Mouse (Mus musculus): ENCODE measurements around the gene Atp7a. TPM values are rescaled to one million over a fixed set of nuclear protein-coding genes. Genes with fewer than 3 reads are reported as not detected.
A peak's percentile ranks its signal among the peaks of the same experiment; 100 is the strongest.
"Not testable (repeated sequence)": the region's sequence is repeated elsewhere in the genome, so short reads cannot be mapped to it uniquely, and the experiment has no call there.

The Atp7a gene
- 15.0 and 16.3 TPM in 2 replicates for polyA plus RNA-seq (2015; fragmentation: Nextera tagmentation; extraction: Ambion mirVana)

GRCm38 (mm10) chrX:106026418-106027342, at the start of gene Atp7a:
Atp7a (plus strand) TSS chrX:106027276.
- Histone ChIP-seq H3K27me3 (replicated peaks) (no peaks in the 10 kb centered on the region), H3K36me3 (replicated peaks) (no peaks in the 10 kb centered on the region), H3K27ac (peak within 1 kb of the TSS; percentile 76), H3K4me1 (peaks cover 6% of the 10 kb centered on the region), H3K9me3 (no peaks in the 10 kb centered on the region), H3K4me2 (peak within 1 kb of the TSS; percentile 56), H3K9ac (peak within 1 kb of the TSS; percentile 49), H3K4me3 (peak within 1 kb of the TSS; percentile 51)
- peak; percentile 99 for ATAC-seq (replicated peaks)
- 17% methylated on average over 36 of the region's 36 CpGs for WGBS

- Histone ChIP-seq H3K27me3 (replicated peaks) (no peaks in the 10 kb centered on the region), H3K9ac (no peak overlapping the region), H3K4me1 (no peaks in the 10 kb centered on the region), H3K36me3 (replicated peaks) (no peaks in the 10 kb centered on the region), H3K4me2 (no peak overlapping the region), H3K27ac (no peak overlapping the region), H3K4me3 (no peak overlapping the region), H3K9me3 (no peaks in the 10 kb centered on the region)
- 88% methylated on average over 1 of the region's 1 CpGs for WGBS
- ATAC-seq (replicated peaks), result no peak
Measured at GRCm38 (mm10) chrX:106001605-106002004, 25.5 kb upstream of the Atp7a start.

GRCm38 (mm10) chrX:106010762-106011161, 16.3 kb upstream of the Atp7a start:
- WGBS, result 10% methylated on average over 3 of the region's 3 CpGs
- no peak for ATAC-seq (replicated peaks)

GRCm38 (mm10) chrX:106011465-106012159, 15.5 kb upstream of the Atp7a start, which contains the start of gene Magt1:
Magt1 (minus strand) TSS chrX:106011906.
- peak within 1 kb of the TSS; percentile 62 for H3K4me2 ChIP-seq
- no peaks in the 10 kb centered on the region for H3K4me1 ChIP-seq
- WGBS, result 18% methylated on average over 45 of the region's 45 CpGs
- peak; percentile 92 for ATAC-seq (replicated peaks)
- peak within 1 kb of the TSS; percentile 64 for H3K4me3 ChIP-seq
- peak within 1 kb of the TSS; percentile 35 for H3K9ac ChIP-seq
- peak within 1 kb of the TSS; percentile 82 for H3K27ac ChIP-seq
- no peaks in the 10 kb centered on the region for H3K36me3 ChIP-seq (replicated peaks)
- no peaks in the 10 kb centered on the region for H3K9me3 ChIP-seq
- H3K27me3 ChIP-seq (replicated peaks), result no peaks in the 10 kb centered on the region

More at GRCm38 (mm10) chrX:106010762-106011161, 16.3 kb upstream of the Atp7a start:
- peak overlapping the region; percentile 64 for H3K4me3 ChIP-seq
- H3K9me3 ChIP-seq, result no peaks in the 10 kb centered on the region
- peak overlapping the region; percentile 62 for H3K4me2 ChIP-seq
- H3K36me3 ChIP-seq (replicated peaks), result no peaks in the 10 kb centered on the region
- H3K27me3 ChIP-seq (replicated peaks), result no peaks in the 10 kb centered on the region
- no peak overlapping the region for H3K27ac ChIP-seq
- H3K9ac ChIP-seq, result no peak overlapping the region
- H3K4me1 ChIP-seq, result no peaks in the 10 kb centered on the region

GRCm38 (mm10) chrX:106012559-106012958, 14.5 kb upstream of the Atp7a start:
- peak overlapping the region; percentile 35 for H3K4me3 ChIP-seq
- no peaks in the 10 kb centered on the region for H3K27me3 ChIP-seq (replicated peaks)
- peak overlapping the region; percentile 32; the same call in 1 of the 2 replicates for H3K9ac ChIP-seq
- H3K36me3 ChIP-seq (replicated peaks), result no peaks in the 10 kb centered on the region
- H3K4me2 ChIP-seq, result peak overlapping the region; percentile 55
- H3K4me1 ChIP-seq, result peaks cover 4% of the 10 kb centered on the region
- peak overlapping the region; percentile 82 for H3K27ac ChIP-seq
- 74% methylated on average over 3 of the region's 3 CpGs for WGBS
- no peak for ATAC-seq (replicated peaks)
- no peaks in the 10 kb centered on the region for H3K9me3 ChIP-seq

- Histone ChIP-seq H3K27me3 (replicated peaks) (no peaks in the 10 kb centered on the region), H3K27ac (no peak overlapping the region), H3K9ac (no peak overlapping the region), H3K4me3 (no peak overlapping the region), H3K4me1 (peaks cover 4% of the 10 kb centered on the region), H3K4me2 (no peak overlapping the region), H3K9me3 (no peaks in the 10 kb centered on the region), H3K36me3 (replicated peaks) (no peaks in the 10 kb centered on the region)
- WGBS, result 27% methylated on average over 2 of the region's 2 CpGs
- ATAC-seq (replicated peaks), result no peak
Measured at GRCm38 (mm10) chrX:106013217-106013616, 13.9 kb upstream of the Atp7a start.

GRCm38 (mm10) chrX:106014741-106015377, 12.2 kb upstream of the Atp7a start:
- not testable (repeated sequence) for H3K4me3 ChIP-seq; H3K27me3 ChIP-seq (replicated peaks); H3K4me1 ChIP-seq; H3K36me3 ChIP-seq (replicated peaks); H3K9me3 ChIP-seq; ATAC-seq (replicated peaks); H3K9ac ChIP-seq; H3K27ac ChIP-seq
- H3K4me2 ChIP-seq, result peak overlapping the region; percentile 24; the same call in 1 of the 2 replicates
- 72% methylated on average over 2 of the region's 2 CpGs for WGBS

- peaks cover 4% of the 10 kb centered on the region for H3K4me1 ChIP-seq
- no peaks in the 10 kb centered on the region for H3K36me3 ChIP-seq (replicated peaks)
- H3K27me3 ChIP-seq (replicated peaks), result no peaks in the 10 kb centered on the region
- H3K4me2 ChIP-seq, result peak within 1 kb of the TSS; percentile 46
- H3K9ac ChIP-seq, result peak within 1 kb of the TSS; percentile 59
- H3K9me3 ChIP-seq, result no peaks in the 10 kb centered on the region
- peak; percentile 65 for ATAC-seq (replicated peaks)
- WGBS, result 18% methylated on average over 26 of the region's 26 CpGs
- peak within 1 kb of the TSS; percentile 57 for H3K4me3 ChIP-seq
- H3K27ac ChIP-seq, result peak within 1 kb of the TSS; percentile 87
Measured at GRCm38 (mm10) chrX:106015571-106016322, 11.3 kb upstream of the Atp7a start, which contains the start of gene Cox7b. Cox7b (plus strand) TSS chrX:106015700.

GRCm38 (mm10) chrX:106017102-106017501, 10.0 kb upstream of the Atp7a start:
- Histone ChIP-seq H3K4me3 (no peak overlapping the region), H3K4me2 (peak overlapping the region; percentile 46), H3K27me3 (replicated peaks) (no peaks in the 10 kb centered on the region), H3K36me3 (replicated peaks) (no peaks in the 10 kb centered on the region), H3K9me3 (no peaks in the 10 kb centered on the region), H3K4me1 (peaks cover 4% of the 10 kb centered on the region), H3K9ac (no peak overlapping the region), H3K27ac (no peak overlapping the region)
- ATAC-seq (replicated peaks), result no peak
- WGBS, result 90% methylated on average over 3 of the region's 3 CpGs

GRCm38 (mm10) chrX:106017516-106017915, 9.6 kb upstream of the Atp7a start:
- Histone ChIP-seq H3K4me2 (peak overlapping the region; percentile 46; the same call in 1 of the 2 replicates), H3K27ac (no peak overlapping the region), H3K9me3 (no peaks in the 10 kb centered on the region), H3K36me3 (replicated peaks) (no peaks in the 10 kb centered on the region), H3K4me1 (peaks cover 4% of the 10 kb centered on the region), H3K9ac (no peak overlapping the region), H3K4me3 (no peak overlapping the region), H3K27me3 (replicated peaks) (no peaks in the 10 kb centered on the region)
- ATAC-seq (replicated peaks), result no peak
- 84% methylated on average over 4 of the region's 4 CpGs for WGBS

GRCm38 (mm10) chrX:106027343-106027674, 233 bp downstream of the Atp7a start:
- H3K27ac ChIP-seq, result peak overlapping the region; percentile 76
- no peaks in the 10 kb centered on the region for H3K27me3 ChIP-seq (replicated peaks)
- 26% methylated on average over 8 of the region's 8 CpGs for WGBS
- peak overlapping the region; percentile 51 for H3K4me3 ChIP-seq
- H3K4me2 ChIP-seq, result peak overlapping the region; percentile 56
- no peak for ATAC-seq (replicated peaks)
- H3K9ac ChIP-seq, result peak overlapping the region; percentile 49
- H3K36me3 ChIP-seq (replicated peaks), result no peaks in the 10 kb centered on the region
- no peaks in the 10 kb centered on the region for H3K9me3 ChIP-seq
- H3K4me1 ChIP-seq, result peaks cover 6% of the 10 kb centered on the region
